Mouse (Mus musculus): ENCODE results near the gene Gm3371.
"Not testable (repeated sequence)": the region's sequence is repeated elsewhere in the genome, so short reads cannot be mapped to it uniquely, and the experiment has no call there.

Gm3371 gene

DNA sequence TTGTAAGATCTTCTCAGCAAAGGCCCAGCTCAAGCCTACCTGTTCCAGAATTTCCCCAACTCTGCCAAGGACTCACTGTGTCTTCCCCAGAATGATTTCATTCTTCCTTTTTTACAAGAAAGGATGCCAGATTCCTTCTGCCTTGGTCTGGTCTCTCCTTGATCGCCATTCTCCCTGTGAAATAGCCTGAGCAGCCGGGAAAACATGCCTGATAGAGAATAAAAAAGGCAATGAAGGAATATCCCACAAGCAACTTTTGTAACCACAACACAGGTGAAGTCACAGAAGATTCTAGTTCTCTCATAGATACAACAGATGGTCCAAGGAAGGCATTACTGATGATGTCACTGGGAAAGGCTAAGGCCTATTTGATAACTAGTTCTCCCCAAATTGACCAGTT lies at the start of gene Gm3371:
Gm3371 (minus strand) TSS at position 101 of the 400 bp plus-strand sequence.
- DNase-seq: not testable (repeated sequence)

DNA sequence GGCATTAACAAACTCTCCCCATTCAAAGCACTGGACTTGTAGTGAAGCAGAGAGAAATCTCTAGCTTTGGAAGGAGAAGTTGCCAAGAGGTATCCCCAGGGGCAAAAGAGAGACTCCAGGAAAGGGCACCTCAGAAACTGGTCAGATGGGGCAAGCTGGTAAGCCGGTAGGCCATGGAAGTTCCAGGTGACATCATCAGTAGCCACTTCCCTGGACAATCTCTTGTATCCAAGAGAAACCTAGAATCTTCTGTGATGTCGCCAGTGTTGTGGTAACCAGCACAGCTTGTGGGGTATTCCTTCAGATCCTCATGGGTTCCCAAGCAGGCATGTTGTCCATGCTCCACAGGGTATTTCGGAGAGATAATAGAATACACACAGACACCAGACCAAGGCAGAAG lies 22.8 kb upstream of the Gm3371 start, which contains the start of gene Gm8232:
Gm8232 (plus strand) TSS at position 301 of the 400 bp plus-strand sequence.
- not testable (repeated sequence) for DNase-seq

- not testable (repeated sequence) for DNase-seq
Measured at GRCm38 (mm10) chr14:44384233-44384632, 26.3 kb downstream of the Gm3371 start.

DNA sequence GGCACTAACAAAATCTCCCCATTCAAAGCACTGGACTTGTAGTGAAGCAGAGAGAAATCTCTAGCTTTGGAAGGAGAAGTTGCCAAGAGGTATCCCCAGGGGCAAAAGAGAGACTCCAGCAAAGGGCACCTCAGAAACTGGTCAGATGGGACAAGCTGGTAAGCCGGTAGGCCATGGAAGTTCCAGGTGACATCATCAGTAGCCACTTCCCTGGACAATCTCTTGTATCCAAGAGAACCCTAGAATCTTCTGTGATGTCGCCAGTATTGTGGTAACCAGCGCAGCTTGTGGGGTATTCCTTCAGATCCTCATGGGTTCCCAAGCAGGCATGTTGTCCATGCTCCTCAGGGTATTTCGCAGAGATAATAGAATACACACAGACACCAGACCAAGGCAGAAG lies 45.4 kb downstream of the Gm3371 start, which contains the start of gene Gm8229:
Gm8229 (plus strand) TSS at position 301 of the 400 bp plus-strand sequence.
- DNase-seq: not testable (repeated sequence)

- DNase-seq: not testable (repeated sequence)
Measured at GRCm38 (mm10) chr14:44362301-44362700, 48.2 kb downstream of the Gm3371 start.

DNA sequence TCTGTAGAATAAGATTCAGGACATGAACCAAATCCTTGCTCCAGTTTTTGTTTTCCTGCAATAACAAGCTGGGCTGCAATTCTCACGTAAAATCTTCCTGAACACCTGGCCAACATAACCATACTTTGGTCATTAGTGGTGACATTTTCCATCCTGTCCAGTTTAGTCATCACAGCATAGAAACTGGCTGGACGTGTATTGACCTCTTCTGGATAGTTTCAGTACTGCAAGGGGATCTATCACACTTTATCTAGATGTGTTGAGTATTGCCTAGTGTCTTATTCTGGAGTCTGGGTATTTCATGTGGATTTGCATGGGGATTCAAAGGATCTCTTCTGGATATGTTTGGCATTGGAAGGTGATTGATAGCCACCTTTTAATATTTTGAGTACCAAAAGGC lies 49.1 kb downstream of the Gm3371 start:
- not testable (repeated sequence) for DNase-seq
